Mouse (Mus musculus): Measurements from ENCODE around the gene Ppp1r12b.

GRCm38 (mm10) chr1:134752447-134752846 is 203.3 kb downstream of the Ppp1r12b start:
- no peak for TF ChIP-seq MAFK (IDR thresholded peaks at IDR 0.05; ENCODE audit: insufficient read depth, low read depth, low read length)
- TF ChIP-seq ZNF384 (IDR thresholded peaks at IDR 0.05; ENCODE audit: low read depth, low read length), result no peak

Measured in ES-E14 (cell line).